ENCODE assay signal across 15 mouse cellular contexts in the genomic region with DNA sequence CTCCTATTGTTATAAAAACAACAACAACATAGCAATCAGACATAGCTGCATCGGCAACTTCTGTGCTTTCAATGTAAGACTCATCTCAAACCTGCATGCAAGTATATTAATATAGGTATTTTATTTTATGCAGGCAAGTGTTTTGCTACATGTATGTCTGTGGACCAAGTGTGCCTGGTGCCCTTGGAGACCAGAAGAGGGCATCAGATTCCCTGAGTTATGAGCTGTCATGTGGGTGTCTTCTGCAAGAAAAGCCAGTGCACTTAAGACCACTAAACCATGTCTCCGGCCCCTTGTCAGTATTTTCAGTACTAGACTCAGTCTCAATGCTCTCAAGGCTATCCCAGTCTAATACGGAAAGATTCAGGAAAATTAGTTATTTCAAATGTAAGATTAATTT.
A peak's percentile ranks its signal among the peaks of the same experiment; 100 is the strongest.
DNase-seq lines count a peak whose midpoint lies in the region; ATAC-seq and TF ChIP-seq lines count a peak whose summit lies in the region.
"Had no signal": no experiment of that assay in that cellular context is flagged by ENCODE, and none has a peak within 500 bp of the region (broad histone marks: within the 10 kb centered on the region; RNA-seq: fewer than 3 reads in every experiment).

No protein-coding gene starts in this region.

- intact Hi-C loops in heart, adult 2 months (cut with DNase I): loop anchor here (5.0 kb wide), 1 partner anchor 147 kb away; a partner anchor contains a TSS

- no peaks in the 10 kb centered on the region; the same call in 1 of the 2 replicates for H3K36me3 ChIP-seq in heart, adult 2 months (ENCODE audit: control insufficient read depth, insufficient read depth, low read length)
- H3K36me3 ChIP-seq in lung, postnatal 0 days (ENCODE audit: insufficient read depth, low read length): peaks cover 9% of the 10 kb centered on the region

- peak in 1 of 2 experiments; percentile 20 for DNase-seq in cerebellum, adult 2 months
- DNase-seq in cerebellum, postnatal 36 days: no peak
- DNase-seq in heart, adult 2 months: no peak
- DNase-seq in heart, adult 9 months (ENCODE audit: low spot score in 2 of 2): no peak
- no peak for DNase-seq in lung, postnatal 0 days (ENCODE audit: low spot score)
- DNase-seq in lung, postnatal 14 days: no peak
- DNase-seq in naive thymus-derived CD4-positive, alpha-beta T cell, adult 2 months (ENCODE audit: low read depth): peak; percentile 25
- DNase-seq in urinary bladder, postnatal 25 days (ENCODE audit: low spot score): no peak
- DNase-seq: heart, adult 18-20 months; heart, postnatal 14 days; lung, postnatal 36 days had no signal

- no peak for ATAC-seq in lung, postnatal 0 days
- ATAC-seq: intestine, postnatal 0 days had no signal

- no peak overlapping the region for H3K4me3 ChIP-seq in cerebellum, adult 2 months (replicated peaks; ENCODE audit: insufficient read depth, low read depth, low read length)
- no peak overlapping the region for H3K4me3 ChIP-seq in heart, adult 2 months
- no peak overlapping the region for H3K4me3 ChIP-seq in lung, postnatal 0 days (ENCODE audit: low read depth, low read length)
- H3K4me3 ChIP-seq: limb, embryonic 12.5 days had no signal

- TF ChIP-seq CTCF in cerebellum, adult 2 months (IDR thresholded peaks at IDR 0.05; ENCODE audit: borderline replicate concordance, insufficient read depth, low read depth, low read length): peak; percentile 52; the same call in 1 of the 2 replicates
- TF ChIP-seq CTCF in heart, adult 2 months (IDR thresholded peaks at IDR 0.05): peak; percentile 47
- TF ChIP-seq CTCF in lung, postnatal 0 days (IDR thresholded peaks at IDR 0.05): peak; percentile 34

- H3K4me1 ChIP-seq in cerebellum, adult 2 months (ENCODE audit: control insufficient read depth, insufficient read depth, low read length): no peaks in the 10 kb centered on the region
- peaks cover 1% of the 10 kb centered on the region; the same call in 1 of the 2 replicates for H3K4me1 ChIP-seq in heart, adult 2 months (ENCODE audit: control insufficient read depth, insufficient read depth, low read length)
- H3K4me1 ChIP-seq in lung, postnatal 0 days (ENCODE audit: insufficient read depth, low read depth, low read length): no peaks in the 10 kb centered on the region
- H3K4me1 ChIP-seq: limb, embryonic 12.5 days had no signal

- no peak for TF ChIP-seq EP300 in heart, adult 2 months (IDR thresholded peaks at IDR 0.05; ENCODE audit: insufficient read depth, low read depth, low read length)
- no peak for TF ChIP-seq EP300 in lung, postnatal 0 days (IDR thresholded peaks at IDR 0.05)

- TF ChIP-seq POLR2A in cerebellum, adult 2 months (IDR thresholded peaks at IDR 0.05; ENCODE audit: borderline replicate concordance, insufficient read depth, low read length): no peak
- TF ChIP-seq POLR2A in heart, adult 2 months (IDR thresholded peaks at IDR 0.05; ENCODE audit: insufficient read depth, low read depth, low read length): no peak

- no peaks in the 10 kb centered on the region for H3K9me3 ChIP-seq in lung, postnatal 0 days (ENCODE audit: low read length)
- H3K9me3 ChIP-seq: limb, embryonic 12.5 days had no signal

- 84% methylated on average over 3 of the region's 3 CpGs for WGBS in cerebellum, adult 2 months
- WGBS in heart, adult 2 months: 94% methylated on average over 3 of the region's 3 CpGs
- WGBS in lung, postnatal 0 days: 88% methylated on average over 3 of the region's 3 CpGs

- no peak overlapping the region for H3K27ac ChIP-seq in cerebellum, adult 2 months (ENCODE audit: insufficient read depth, low read length)
- H3K27ac ChIP-seq in heart, adult 2 months: no peak overlapping the region
- no peak overlapping the region for H3K27ac ChIP-seq in lung, postnatal 0 days (ENCODE audit: low read length)
- H3K27ac ChIP-seq: hindbrain, embryonic 14.5 days; limb, embryonic 12.5 days; liver, embryonic 14.5 days had no signal

- H3K9ac ChIP-seq in heart, adult 2 months (ENCODE audit: low read depth, low read length): no peak overlapping the region
- no peak overlapping the region for H3K9ac ChIP-seq in lung, postnatal 0 days (replicated peaks; ENCODE audit: low read depth)
- H3K9ac ChIP-seq: hindbrain, embryonic 14.5 days; limb, embryonic 12.5 days; liver, embryonic 14.5 days had no signal

- no peaks in the 10 kb centered on the region for H3K27me3 ChIP-seq in cerebellum, adult 2 months (ENCODE audit: control insufficient read depth, insufficient read depth, low read length)
- H3K27me3 ChIP-seq in heart, adult 2 months (ENCODE audit: control insufficient read depth, insufficient read depth, low read length): no peaks in the 10 kb centered on the region
- no peaks in the 10 kb centered on the region for H3K27me3 ChIP-seq in lung, postnatal 0 days (replicated peaks; ENCODE audit: insufficient read depth, low read length)
- H3K27me3 ChIP-seq: limb, embryonic 12.5 days had no signal

- no peaks in the 10 kb centered on the region for H3K79me2 ChIP-seq in heart, adult 2 months (replicated peaks; ENCODE audit: control insufficient read depth, insufficient read depth, low read length)

- H3K4me2 ChIP-seq in lung, postnatal 0 days (replicated peaks; ENCODE audit: low read depth, low read length): no peak overlapping the region
- H3K4me2 ChIP-seq: hindbrain, embryonic 14.5 days; limb, embryonic 12.5 days had no signal
